Mouse (Mus musculus): ENCODE data around the gene Aff1.

GRCm38 (mm10) chr5:103838550-103839264 is 146.5 kb downstream of the Aff1 start:
- TF ChIP-seq CTCF (IDR thresholded peaks at IDR 0.05; ENCODE audit: borderline replicate concordance, insufficient read depth, low read length) (no peak), POLR2A (IDR thresholded peaks at IDR 0.05; ENCODE audit: low read depth, low read length) (no peak)

Data from embryonic fibroblast, embryonic 13.5 days (primary cell).